Mouse (Mus musculus) Muller cell, postnatal 12 days (primary cell): ENCODE measurements around the gene Thap11.

ENCODE experiments used
- DNase-seq: peaks from one replicate; pipeline ENCODE4 v3.0.0-alpha.2; 2015; ENCODE audit errors: inconsistent ontology term

The Thap11 gene

DNA sequence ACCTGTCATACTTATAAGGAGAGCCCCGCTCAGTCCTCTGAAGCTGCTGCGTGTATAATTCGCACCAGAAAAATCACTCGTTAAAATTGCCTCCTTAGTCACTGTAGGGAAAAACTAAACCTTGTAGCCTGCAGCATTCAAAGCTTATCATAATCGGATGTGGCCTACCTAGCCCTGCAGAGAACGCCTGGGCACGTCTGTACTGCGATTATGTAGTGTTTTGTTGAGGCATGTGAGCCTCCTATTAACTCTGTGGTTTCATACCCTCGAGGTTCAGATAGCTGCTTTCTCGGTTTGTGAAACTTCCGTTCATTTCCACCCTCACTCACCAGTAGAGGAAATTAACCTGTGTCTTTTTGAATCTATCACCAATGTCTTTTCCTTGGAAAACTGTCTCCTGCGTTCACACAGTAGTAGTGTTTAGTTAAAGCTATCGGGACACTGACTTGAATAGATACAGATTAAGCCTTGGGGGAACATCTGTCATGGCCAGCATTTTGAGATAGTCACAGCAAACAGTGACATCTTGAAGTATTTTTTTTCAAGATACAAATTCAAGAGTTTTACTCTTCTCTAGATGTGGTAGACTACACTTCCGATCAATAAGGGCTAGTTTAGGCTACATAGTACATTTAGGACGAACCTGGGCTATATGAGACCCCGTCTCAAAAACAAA, 46.1 kb downstream of the Thap11 start:
- no peak for DNase-seq
